Mouse (Mus musculus) ES-E14 (cell line): ENCODE results near the gene Adamtsl5. TPM values are rescaled to one million over a fixed set of nuclear protein-coding genes. Genes with fewer than 3 reads are reported as not detected.

Experiments used
- DNase-seq: peaks from one replicate; pipeline ENCODE4 v3.0.0-alpha.2; 2013; ENCODE audit warnings: low read depth, low spot score
- H3K27ac ChIP-seq: 2 replicates; pipeline ENCODE4 v1.5.1; 2012; ENCODE audit warnings: low read depth, mild to moderate bottlenecking, low read length, moderate library complexity, mixed read lengths; ENCODE audit not compliant: poor library complexity, insufficient read depth, severe bottlenecking
- H3K36me3 ChIP-seq: 2 replicates; pipeline ENCODE4 v1.6.1; 2012; ENCODE audit warnings: mild to moderate bottlenecking, low read length, moderate library complexity, mixed read lengths; ENCODE audit not compliant: control insufficient read depth, poor library complexity, insufficient read depth, severe bottlenecking
- H3K4me1 ChIP-seq, 2 experiments: fragments of 150-350 bp in 1 of 2; sonication (generic) in 1 of 2; 2 replicates each; pipeline ENCODE4 v1.6.1; 2012; ENCODE audit warnings: low read length in 2 of 2, mild to moderate bottlenecking in 1 of 2, mixed read lengths in 1 of 2; ENCODE audit not compliant: control insufficient read depth in 2 of 2, insufficient read depth in 2 of 2, poor library complexity in 1 of 2
- H3K4me3 ChIP-seq, 2 experiments: fragments of 150-350 bp in 1 of 2; sonication (generic) in 1 of 2; 2 replicates each; pipeline ENCODE4 v1.5.1; 2012; ENCODE audit warnings: low read length in 2 of 2, low read depth in 1 of 2, mild to moderate bottlenecking in 1 of 2, mixed read lengths in 1 of 2; ENCODE audit not compliant: insufficient read depth in 1 of 2, poor library complexity in 1 of 2, severe bottlenecking in 1 of 2
- H3K9ac ChIP-seq: 2 replicates; pipeline ENCODE4 v1.6.1; 2012; ENCODE audit warnings: low read depth, mild to moderate bottlenecking, low read length, mixed read lengths; ENCODE audit not compliant: poor library complexity, insufficient read depth, severe bottlenecking
- H3K9me3 ChIP-seq: fragments of 150-350 bp; sonication (generic); 2 replicates; pipeline ENCODE4 v1.6.1; 2012; ENCODE audit warnings: low read depth, mild to moderate bottlenecking, low read length; ENCODE audit not compliant: control insufficient read depth, insufficient read depth
- CHD2 ChIP-seq: IDR thresholded peaks from 2 replicates; pipeline ENCODE4 v1.6.1; 2014; ENCODE audit warnings: mild to moderate bottlenecking, low read depth, low read length, inconsistent platforms
- HCFC1 ChIP-seq: IDR thresholded peaks from 2 replicates; pipeline ENCODE4 v1.6.1; 2012; ENCODE audit warnings: low read length, inconsistent platforms, borderline replicate concordance; ENCODE audit not compliant: insufficient read depth
- MAFK ChIP-seq: IDR thresholded peaks from 2 replicates; pipeline ENCODE4 v1.6.1; 2014; ENCODE audit warnings: mild to moderate bottlenecking, low read depth, low read length, inconsistent platforms; ENCODE audit not compliant: insufficient read depth
- ZC3H11A ChIP-seq: IDR thresholded peaks from 2 replicates; pipeline ENCODE4 v1.6.1; 2012; ENCODE audit warnings: low read depth, mild to moderate bottlenecking, inconsistent platforms, low read length, borderline replicate concordance
- ZNF384 ChIP-seq: IDR thresholded peaks from 2 replicates; pipeline ENCODE4 v1.6.1; 2012; ENCODE audit warnings: low read depth, low read length, inconsistent platforms
- in situ Hi-C, 2 experiments: fragments of 600-800 bp; cut with MboI; formaldehyde crosslinking; loops; one replicate each; pipeline ENCODE4 v1.15.1; 2025; ENCODE audit warnings: low sequenced_read_pairs in 2 of 2, inconsistent platforms in 1 of 2; ENCODE audit not compliant: unreplicated experiment in 2 of 2
- total RNA-seq: library from RNA; depleted of rRNA; stranded (reverse); fragments of 300-350 nt; gene quantifications from 2 replicates; pipeline ENCODE4 v1.2.3, GENCODE M21; 2012

Gene Adamtsl5
- total RNA-seq, 1 experiment = 2.4 TPM

- DNase-seq = no peak
- in situ Hi-C loops = no loop called here
- no peak overlapping the region for H3K27ac ChIP-seq
- no peak overlapping the region for H3K9ac ChIP-seq
- peaks cover 4% of the 10 kb centered on the region; the same call in 1 of the 2 replicates for H3K36me3 ChIP-seq
- H3K4me1 ChIP-seq = peaks cover 2 to 25% of the 10 kb centered on the region in 2 experiments; a peak in 3 of 4 replicates
- TF ChIP-seq ZNF384 = no peak
- no peak for TF ChIP-seq CHD2
- no peak for TF ChIP-seq HCFC1
- no peak for TF ChIP-seq ZC3H11A
- TF ChIP-seq MAFK = no peak
- no peak overlapping the region for H3K4me3 ChIP-seq
- H3K9me3 ChIP-seq = no peaks in the 10 kb centered on the region
These were observed 15.7 kb downstream of the Adamtsl5 start for GRCm38 (mm10) chr10:80332525-80332989.

- Histone ChIP-seq H3K4me3 (no peak overlapping the region), H3K9ac (no peak overlapping the region), H3K36me3 (peaks cover 4% of the 10 kb centered on the region; the same call in 1 of the 2 replicates), H3K27ac (no peak overlapping the region), H3K4me1 (peaks cover 2 to 25% of the 10 kb centered on the region in 2 experiments; a peak in 3 of 4 replicates), H3K9me3 (no peaks in the 10 kb centered on the region)
- in situ Hi-C loops = no loop called here
- TF ChIP-seq ZC3H11A (no peak), ZNF384 (no peak), MAFK (no peak), CHD2 (no peak), HCFC1 (no peak)
- DNase-seq = no peak
These were observed 16.3 kb downstream of the Adamtsl5 start for GRCm38 (mm10) chr10:80331636-80332524.

GRCm38 (mm10) chr10:80330888-80331287 lies 17.3 kb downstream of the Adamtsl5 start:
- TF ChIP-seq ZNF384 = no peak
- TF ChIP-seq HCFC1 = no peak
- TF ChIP-seq ZC3H11A = no peak
- TF ChIP-seq CHD2 = no peak
- no peak for TF ChIP-seq MAFK
- H3K9me3 ChIP-seq = no peaks in the 10 kb centered on the region
- no peak overlapping the region for H3K9ac ChIP-seq
- H3K36me3 ChIP-seq = peaks cover 4% of the 10 kb centered on the region; the same call in 1 of the 2 replicates
- no peak for DNase-seq
- in situ Hi-C loops = no loop called here
- peaks cover 0 to 25% of the 10 kb centered on the region in 2 experiments; a peak in 3 of 4 replicates for H3K4me1 ChIP-seq
- H3K4me3 ChIP-seq = peak overlapping the region in 1 of 2 experiments; percentile 93; a peak in 1 of 4 replicates
- no peak overlapping the region for H3K27ac ChIP-seq

DNA sequence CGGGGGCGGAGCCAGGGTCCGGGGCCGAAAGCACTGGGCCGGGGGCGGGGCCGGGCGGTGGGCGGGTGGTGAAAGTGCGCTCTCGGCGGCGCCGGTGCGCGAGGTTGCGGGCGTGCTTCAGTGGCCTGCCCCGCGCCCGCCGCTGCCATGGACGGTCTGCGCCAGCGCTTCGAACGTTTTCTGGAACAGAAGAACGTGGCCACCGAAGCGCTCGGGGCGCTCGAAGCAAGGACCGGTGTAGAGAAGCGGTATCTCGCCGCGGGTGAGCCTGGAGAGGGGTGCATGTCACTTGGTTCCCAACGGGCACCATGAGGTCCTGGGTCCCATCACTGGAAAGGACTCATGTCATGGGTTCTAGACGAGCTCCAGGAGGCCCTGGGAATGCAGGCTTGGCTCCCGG lies 18.1 kb downstream of the Adamtsl5 start:
- no peaks in the 10 kb centered on the region; the same call in 1 of the 2 replicates for H3K36me3 ChIP-seq
- TF ChIP-seq MAFK (no peak), CHD2 (no peak), ZNF384 (no peak), ZC3H11A (no peak), HCFC1 (no peak)
- DNase-seq = no peak
- H3K9me3 ChIP-seq = no peaks in the 10 kb centered on the region
- no peak overlapping the region for H3K27ac ChIP-seq
- H3K4me1 ChIP-seq = peaks cover 0 to 21% of the 10 kb centered on the region in 2 experiments; a peak in 2 of 4 replicates
- in situ Hi-C loops = no loop called here
- peak overlapping the region; percentile 82 for H3K9ac ChIP-seq
- peak overlapping the region; percentile 76 to 93 for H3K4me3 ChIP-seq
